Mouse (Mus musculus) spleen, adult 2 months (tissue): ENCODE data around the gene 4933400A11Rik.

Experiments
- CTCF ChIP-seq: fragments of 200-500 bp; IDR thresholded peaks from 2 replicates; pipeline ENCODE4 v1.5.1; 2011; ENCODE audit warnings: mild to moderate bottlenecking, inconsistent platforms; ENCODE audit not compliant: insufficient read depth, insufficient read length, insufficient replicate concordance; ENCODE audit errors: extremely low read depth
- POLR2A ChIP-seq: fragments of 200-500 bp; IDR thresholded peaks from 2 replicates; pipeline ENCODE4 v1.6.1; 2011; ENCODE audit warnings: low read depth, low read length, inconsistent platforms

- TF ChIP-seq CTCF (no peak), POLR2A (no peak)
These were observed 13.4 kb upstream of the 4933400A11Rik start for GRCm38 (mm10) chrX:169792879-169793278.
